Mouse (Mus musculus): ENCODE results near the gene Pheta1. TPM values are rescaled to one million over a fixed set of nuclear protein-coding genes. Genes with fewer than 3 reads are reported as not detected.

The Pheta1 gene
- total and polyA plus RNA-seq, 3 experiments, result 8.1 to 8.8 TPM; not detected in 1

GRCm38 (mm10) chr5:121858427-121858826 lies 9.6 kb downstream of the Pheta1 start:
- no peaks in the 10 kb centered on the region for H3K9me3 ChIP-seq (replicated peaks; ENCODE audit: insufficient read depth, low read length)
- H3K27ac ChIP-seq (ENCODE audit: control insufficient read depth, low read depth, low read length), result no peak overlapping the region
- H3K4me1 ChIP-seq (ENCODE audit: control insufficient read depth in 1 of 2, insufficient read depth in 2 of 2, low read length in 2 of 2), result no peaks in the 10 kb centered on the region
- no peak for DNase-seq (ENCODE audit: low read depth, low spot score)
- no peaks in the 10 kb centered on the region; a peak in 1 of 4 replicates for H3K27me3 ChIP-seq (ENCODE audit: control insufficient read depth in 1 of 2, insufficient read depth in 2 of 2, low read length in 2 of 2)
- TF ChIP-seq ZKSCAN1 (IDR thresholded peaks at IDR 0.05; ENCODE audit: low read depth, low read length), result no peak
- no peak for TF ChIP-seq USF1 (IDR thresholded peaks at IDR 0.05; ENCODE audit: low read depth, low read length)
- H3K4me3 ChIP-seq (ENCODE audit: control insufficient read depth in 1 of 2, insufficient read depth in 1 of 2, low read depth in 2 of 2, low read length in 2 of 2), result no peak overlapping the region
- no peak overlapping the region for H3K9ac ChIP-seq (ENCODE audit: control insufficient read depth, low read depth, low read length, poor library complexity, severe bottlenecking)
- no peaks in the 10 kb centered on the region for H3K36me3 ChIP-seq (ENCODE audit: control insufficient read depth in 1 of 2, insufficient read depth in 2 of 2, low read length in 2 of 2)
- H3K79me2 ChIP-seq (ENCODE audit: control insufficient read depth, insufficient read depth, low read length, poor library complexity), result no peaks in the 10 kb centered on the region

- no peaks in the 10 kb centered on the region; a peak in 1 of 4 replicates for H3K27me3 ChIP-seq (ENCODE audit: control insufficient read depth in 1 of 2, insufficient read depth in 2 of 2, low read length in 2 of 2)
- no peak overlapping the region for H3K9ac ChIP-seq (ENCODE audit: control insufficient read depth, low read depth, low read length, poor library complexity, severe bottlenecking)
- no peak overlapping the region for H3K27ac ChIP-seq (ENCODE audit: control insufficient read depth, low read depth, low read length)
- no peaks in the 10 kb centered on the region for H3K36me3 ChIP-seq (ENCODE audit: control insufficient read depth in 1 of 2, insufficient read depth in 2 of 2, low read length in 2 of 2)
- DNase-seq (ENCODE audit: low read depth, low spot score), result no peak
- no peaks in the 10 kb centered on the region for H3K4me1 ChIP-seq (ENCODE audit: control insufficient read depth in 1 of 2, insufficient read depth in 2 of 2, low read length in 2 of 2)
- H3K9me3 ChIP-seq (replicated peaks; ENCODE audit: insufficient read depth, low read length), result no peaks in the 10 kb centered on the region
- H3K79me2 ChIP-seq (ENCODE audit: control insufficient read depth, insufficient read depth, low read length, poor library complexity), result no peaks in the 10 kb centered on the region
- no peak for TF ChIP-seq MYB (IDR thresholded peaks at IDR 0.05; ENCODE audit: low read depth, low read length)
- no peak for TF ChIP-seq POLR2AphosphoS5 (IDR thresholded peaks at IDR 0.05; ENCODE audit: borderline replicate concordance, low read depth, low read length)
- no peak for TF ChIP-seq ZKSCAN1 (IDR thresholded peaks at IDR 0.05; ENCODE audit: low read depth, low read length)
- no peak for TF ChIP-seq MAFK (IDR thresholded peaks at IDR 0.05; ENCODE audit: borderline replicate concordance, low read depth, low read length)
- no peak for TF ChIP-seq MXI1 (IDR thresholded peaks at IDR 0.05; ENCODE audit: low read depth, low read length)
- no peak for TF ChIP-seq HCFC1 (IDR thresholded peaks at IDR 0.05; ENCODE audit: low read depth, low read length)
- TF ChIP-seq TAL1 (IDR thresholded peaks at IDR 0.05; ENCODE audit: low read length), result no peak
- TF ChIP-seq POLR2A (IDR thresholded peaks at IDR 0.05; ENCODE audit: control insufficient read depth in 1 of 2, insufficient read depth in 1 of 2, low read depth in 1 of 2, low read length in 2 of 2, poor library complexity in 1 of 2), result no peak
- no peak for TF ChIP-seq POLR2AphosphoS2 (IDR thresholded peaks at IDR 0.05; ENCODE audit: low read length)
- TF ChIP-seq CHD2 (IDR thresholded peaks at IDR 0.05; ENCODE audit: low read length), result no peak
- no peak for TF ChIP-seq ZNF384 (IDR thresholded peaks at IDR 0.05; ENCODE audit: low read depth, low read length)
- TF ChIP-seq ELF1 (IDR thresholded peaks at IDR 0.05; ENCODE audit: low read depth, low read length), result no peak
- TF ChIP-seq BHLHE40 (IDR thresholded peaks at IDR 0.05; ENCODE audit: borderline replicate concordance, low read depth, low read length), result no peak
- TF ChIP-seq CTCF (IDR thresholded peaks at IDR 0.05 in 2 of 3, conservative IDR thresholded peaks at IDR 0.05 in 1 of 3; ENCODE audit: control insufficient read depth in 1 of 3, insufficient read depth in 1 of 3, low read depth in 2 of 3, low read length in 3 of 3, poor library complexity in 1 of 3, severe bottlenecking in 1 of 3), result no peak
- H3K4me3 ChIP-seq (ENCODE audit: control insufficient read depth in 1 of 2, insufficient read depth in 1 of 2, low read depth in 2 of 2, low read length in 2 of 2), result no peak overlapping the region
Observed at GRCm38 (mm10) chr5:121861964-121862363, 13.2 kb downstream of the Pheta1 start.

GRCm38 (mm10) chr5:121864330-121864729 lies 15.5 kb downstream of the Pheta1 start:
- Histone ChIP-seq H3K4me1 (ENCODE audit: control insufficient read depth in 1 of 2, insufficient read depth in 2 of 2, low read length in 2 of 2) (no peaks in the 10 kb centered on the region), H3K36me3 (ENCODE audit: control insufficient read depth in 1 of 2, insufficient read depth in 2 of 2, low read length in 2 of 2) (no peaks in the 10 kb centered on the region), H3K27me3 (ENCODE audit: control insufficient read depth in 1 of 2, insufficient read depth in 2 of 2, low read length in 2 of 2) (no peaks in the 10 kb centered on the region), H3K79me2 (ENCODE audit: control insufficient read depth, insufficient read depth, low read length, poor library complexity) (no peaks in the 10 kb centered on the region), H3K9me3 (replicated peaks; ENCODE audit: insufficient read depth, low read length) (no peaks in the 10 kb centered on the region), H3K9ac (ENCODE audit: control insufficient read depth, low read depth, low read length, poor library complexity, severe bottlenecking) (no peak overlapping the region), H3K4me3 (ENCODE audit: control insufficient read depth in 1 of 2, insufficient read depth in 1 of 2, low read depth in 2 of 2, low read length in 2 of 2) (no peak overlapping the region), H3K27ac (ENCODE audit: control insufficient read depth, low read depth, low read length) (no peak overlapping the region)
- DNase-seq (ENCODE audit: low read depth, low spot score), result no peak
- TF ChIP-seq TCF12 (IDR thresholded peaks at IDR 0.05; ENCODE audit: low read depth, low read length), result no peak
- TF ChIP-seq CHD1 (IDR thresholded peaks at IDR 0.05; ENCODE audit: low read depth, low read length), result no peak
- no peak for TF ChIP-seq ZNF384 (IDR thresholded peaks at IDR 0.05; ENCODE audit: low read depth, low read length)
- no peak for TF ChIP-seq POLR2AphosphoS2 (IDR thresholded peaks at IDR 0.05; ENCODE audit: low read length)
- no peak for TF ChIP-seq SMC3 (IDR thresholded peaks at IDR 0.05; ENCODE audit: low read depth, low read length)
- no peak for TF ChIP-seq TBP (IDR thresholded peaks at IDR 0.05; ENCODE audit: low read depth, low read length)
- TF ChIP-seq MEF2A (IDR thresholded peaks at IDR 0.05; ENCODE audit: extremely low read depth, insufficient replicate concordance, low read depth, low read length, poor library complexity, severe bottlenecking), result no peak
- no peak for TF ChIP-seq POLR2AphosphoS5 (IDR thresholded peaks at IDR 0.05; ENCODE audit: borderline replicate concordance, low read depth, low read length)
- no peak for TF ChIP-seq BHLHE40 (IDR thresholded peaks at IDR 0.05; ENCODE audit: borderline replicate concordance, low read depth, low read length)
